8 mouse cellular contexts compared by ENCODE assay signal in genomic region chr10:43021512-43022116, GRCm38 (mm10).
DNase-seq lines count a peak whose midpoint lies in the region; ATAC-seq and TF ChIP-seq lines count a peak whose summit lies in the region.

No protein-coding gene starts in this region.

- H3K9me3 ChIP-seq in forebrain, postnatal 0 days (ENCODE audit: low read length): no peaks in the 10 kb centered on the region
- H3K9me3 ChIP-seq in kidney, postnatal 0 days (replicated peaks; ENCODE audit: low read length): no peaks in the 10 kb centered on the region

- TF ChIP-seq CTCF in spleen, adult 2 months (IDR thresholded peaks at IDR 0.05; ENCODE audit: extremely low read depth, insufficient read depth, insufficient read length, insufficient replicate concordance): no peak
- TF ChIP-seq CTCF in forebrain, postnatal 0 days (IDR thresholded peaks at IDR 0.05; ENCODE audit: low read depth): no peak
- no peak for TF ChIP-seq CTCF in kidney, postnatal 0 days (IDR thresholded peaks at IDR 0.05; ENCODE audit: low read depth)

- peaks cover 18% of the 10 kb centered on the region for H3K27me3 ChIP-seq in spleen, adult 2 months (ENCODE audit: control insufficient read depth, insufficient read depth, low read length)
- H3K27me3 ChIP-seq in forebrain, postnatal 0 days (ENCODE audit: insufficient read depth, low read length): no peaks in the 10 kb centered on the region
- H3K27me3 ChIP-seq in kidney, postnatal 0 days (ENCODE audit: insufficient read depth, low read length): peaks cover 18% of the 10 kb centered on the region

- TF ChIP-seq POLR2A in spleen, adult 2 months (IDR thresholded peaks at IDR 0.05; ENCODE audit: low read depth, low read length): no peak

- H3K9ac ChIP-seq in forebrain, postnatal 0 days: peak overlapping the region; percentile 60
- peak overlapping the region; percentile 51 for H3K9ac ChIP-seq in kidney, postnatal 0 days (ENCODE audit: low read depth, low read length)

- H3K4me2 ChIP-seq in forebrain, postnatal 0 days (ENCODE audit: low read depth): peak overlapping the region; percentile 91
- H3K4me2 ChIP-seq in kidney, postnatal 0 days (ENCODE audit: low read length): peak overlapping the region; percentile 98

- 3% methylated on average over 69 of the region's 69 CpGs for WGBS in spleen, adult 2 months
- WGBS in forebrain, postnatal 0 days: 3% methylated on average over 68 of the region's 69 CpGs
- under 1% methylated on average over 58 of the region's 69 CpGs for WGBS in kidney, postnatal 0 days

- ATAC-seq in forebrain, postnatal 0 days: peak; percentile 36
- peak; percentile 71; the same call in 1 of the 2 replicates for ATAC-seq in kidney, postnatal 0 days (replicated peaks; ENCODE audit: low FRiP score, low read depth)

- H3K27ac ChIP-seq in spleen, adult 2 months (ENCODE audit: insufficient read depth, low read length): no peak overlapping the region
- H3K27ac ChIP-seq in forebrain, postnatal 0 days (ENCODE audit: low read depth, low read length): 0 out of 2 replicates have a peak overlapping the region, but pooled peaks have one; percentile 35
- no peak overlapping the region for H3K27ac ChIP-seq in kidney, postnatal 0 days

- H3K4me1 ChIP-seq in spleen, adult 2 months (ENCODE audit: control insufficient read depth, insufficient read depth, insufficient read length): peaks cover 9% of the 10 kb centered on the region; the same call in 1 of the 2 replicates
- H3K4me1 ChIP-seq in forebrain, postnatal 0 days (ENCODE audit: insufficient read depth): 0 out of 2 replicates have a peak, but pooled peaks cover 9% of the 10 kb centered on the region
- peaks cover 10% of the 10 kb centered on the region; the same call in 1 of the 2 replicates for H3K4me1 ChIP-seq in kidney, postnatal 0 days (replicated peaks; ENCODE audit: insufficient read depth, low read length)

- peak overlapping the region; percentile 2; the same call in 1 of the 2 replicates for H3K4me3 ChIP-seq in spleen, adult 2 months (ENCODE audit: extremely low read depth, insufficient read depth, insufficient read length)
- H3K4me3 ChIP-seq in forebrain, postnatal 0 days (ENCODE audit: low read depth, low read length): peak overlapping the region; percentile 45
- peak overlapping the region; percentile 50 for H3K4me3 ChIP-seq in kidney, postnatal 0 days (replicated peaks; ENCODE audit: low read depth, low read length)

- DNase-seq in embryo, embryonic 10 days (ENCODE audit: low spot score): peak; percentile 55
- DNase-seq in embryo, embryonic 10.5 days (ENCODE audit: low spot score): no peak
- no peak for DNase-seq in spleen, adult 2 months (ENCODE audit: low read depth in 1 of 2, low spot score in 2 of 2)
- DNase-seq in spleen, postnatal 36 days (ENCODE audit: low spot score in 2 of 2): no peak
- DNase-seq in forebrain, postnatal 0 days: peak; percentile 59
- no peak for DNase-seq in kidney, postnatal 0 days (ENCODE audit: low spot score)
- peak; percentile 61 for DNase-seq in neural tube, embryonic 10.5 days (ENCODE audit: extremely low spot score, low spot score)
- no peak for DNase-seq in thymus, postnatal 10 days (ENCODE audit: low spot score in 2 of 2)

- no peaks in the 10 kb centered on the region for H3K36me3 ChIP-seq in spleen, adult 2 months (ENCODE audit: control insufficient read depth, insufficient read depth, low read length)
- peaks cover 9% of the 10 kb centered on the region; the same call in 1 of the 2 replicates for H3K36me3 ChIP-seq in forebrain, postnatal 0 days (ENCODE audit: insufficient read depth)
- H3K36me3 ChIP-seq in kidney, postnatal 0 days (ENCODE audit: insufficient read depth, low read length): no peaks in the 10 kb centered on the region

Comparison
In these comparisons a context has a peak if more than half of its experiments do, and no peak if none do; other contexts are left out.
1. DNase-seq: peak in embryo, embryonic 10 days (single experiment), forebrain, postnatal 0 days (single experiment) and neural tube, embryonic 10.5 days (single experiment); none in embryo, embryonic 10.5 days (single experiment), spleen, adult 2 months (0 of 2), spleen, postnatal 36 days (0 of 2), kidney, postnatal 0 days (single experiment) and thymus, postnatal 10 days (0 of 2).
2. Peak in every context shown above with its lines, with median percentiles within 50 percentile points of each other: H3K4me3 ChIP-seq.